Mouse (Mus musculus): ENCODE measurements around the gene Elk4. TPM values are rescaled to one million over a fixed set of nuclear protein-coding genes. Genes with fewer than 3 reads are reported as not detected.

The Elk4 gene
- polyA plus RNA-seq, 1 experiment from 2014 or later: 13.1 TPM

- Histone ChIP-seq H3K9me3 (no peaks in the 10 kb centered on the region), H3K4me3 (peak overlapping the region; percentile 85), H3K9ac (peak overlapping the region; percentile 82), H3K27ac (peak overlapping the region; percentile 96), H3K4me2 (peak overlapping the region; percentile 69), H3K36me3 (replicated peaks) (no peaks in the 10 kb centered on the region), H3K4me1 (peaks cover 22% of the 10 kb centered on the region), H3K27me3 (replicated peaks) (no peaks in the 10 kb centered on the region)
- ATAC-seq (replicated peaks): peak; percentile 93
- 1% methylated on average over 67 of the region's 72 CpGs for WGBS
These were observed 721 bp downstream of the Elk4 start for GRCm38 (mm10) chr1:132007828-132008827.

- no peak for ATAC-seq (replicated peaks)
- Histone ChIP-seq H3K4me2 (peak overlapping the region; percentile 69), H3K36me3 (replicated peaks) (no peaks in the 10 kb centered on the region), H3K27me3 (replicated peaks) (no peaks in the 10 kb centered on the region), H3K4me1 (peaks cover 22% of the 10 kb centered on the region), H3K9me3 (no peaks in the 10 kb centered on the region), H3K27ac (no peak overlapping the region), H3K4me3 (peak overlapping the region; percentile 85), H3K9ac (peak overlapping the region; percentile 82; the same call in 1 of the 2 replicates)
- WGBS: 33% methylated on average over 8 of the region's 8 CpGs
These were observed 1.7 kb downstream of the Elk4 start for GRCm38 (mm10) chr1:132008881-132009644.

GRCm38 (mm10) chr1:132010632-132011501 lies 3.5 kb downstream of the Elk4 start:
- no peak overlapping the region for H3K9ac ChIP-seq

DNA sequence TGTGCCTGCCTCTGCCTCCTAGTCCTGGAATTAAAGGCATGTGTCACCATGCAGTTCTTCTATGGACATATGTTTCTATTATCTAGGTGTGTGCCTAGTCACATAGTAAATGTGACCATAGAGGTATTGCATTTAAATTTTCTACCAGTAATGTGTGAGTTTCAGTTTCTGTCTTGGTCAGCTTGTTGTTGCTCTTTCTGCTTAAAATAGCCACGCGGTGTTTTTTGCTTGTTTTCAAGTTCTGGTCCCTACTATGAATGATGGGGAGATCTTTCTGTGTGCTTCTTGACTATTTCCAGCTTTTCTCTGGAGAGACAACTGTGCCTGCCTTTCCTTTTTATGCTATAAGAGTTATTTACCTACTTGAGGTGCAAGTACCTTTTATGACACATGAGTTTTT lies 4.4 kb downstream of the Elk4 start:
- no peak for ATAC-seq (replicated peaks)
- WGBS: 81% methylated on average over 2 of the region's 2 CpGs
- H3K9me3 ChIP-seq: no peaks in the 10 kb centered on the region
- peaks cover 6% of the 10 kb centered on the region; the same call in 1 of the 2 replicates for H3K36me3 ChIP-seq (replicated peaks)
- no peak overlapping the region for H3K9ac ChIP-seq
- no peaks in the 10 kb centered on the region for H3K27me3 ChIP-seq (replicated peaks)
- H3K4me2 ChIP-seq: no peak overlapping the region
- no peak overlapping the region for H3K4me3 ChIP-seq
- H3K27ac ChIP-seq: no peak overlapping the region
- H3K4me1 ChIP-seq: peaks cover 18% of the 10 kb centered on the region

More at GRCm38 (mm10) chr1:132010632-132011501, 3.5 kb downstream of the Elk4 start:
- Histone ChIP-seq H3K4me1 (peaks cover 22% of the 10 kb centered on the region), H3K4me2 (no peak overlapping the region), H3K36me3 (replicated peaks) (peaks cover 6% of the 10 kb centered on the region; the same call in 1 of the 2 replicates), H3K9me3 (no peaks in the 10 kb centered on the region), H3K4me3 (no peak overlapping the region), H3K27ac (no peak overlapping the region), H3K27me3 (replicated peaks) (no peaks in the 10 kb centered on the region)
- WGBS: 91% methylated on average over 17 of the region's 17 CpGs
- no peak for ATAC-seq (replicated peaks)

GRCm38 (mm10) chr1:132012861-132013260 lies 5.5 kb downstream of the Elk4 start:
- H3K4me3 ChIP-seq: no peak overlapping the region
- no peaks in the 10 kb centered on the region for H3K27me3 ChIP-seq (replicated peaks)
- H3K4me2 ChIP-seq: no peak overlapping the region
- ATAC-seq (replicated peaks): no peak
- H3K9me3 ChIP-seq: no peaks in the 10 kb centered on the region
- peaks cover 9% of the 10 kb centered on the region; the same call in 1 of the 2 replicates for H3K36me3 ChIP-seq (replicated peaks)
- H3K4me1 ChIP-seq: peaks cover 17% of the 10 kb centered on the region
- no peak overlapping the region for H3K9ac ChIP-seq
- 84% methylated on average over 8 of the region's 8 CpGs for WGBS
- H3K27ac ChIP-seq: no peak overlapping the region

GRCm38 (mm10) chr1:132014800-132015199 lies 7.4 kb downstream of the Elk4 start:
- H3K9me3 ChIP-seq: no peaks in the 10 kb centered on the region
- H3K36me3 ChIP-seq (replicated peaks): peaks cover 13% of the 10 kb centered on the region; the same call in 1 of the 2 replicates
- ATAC-seq (replicated peaks): no peak
- no peaks in the 10 kb centered on the region for H3K27me3 ChIP-seq (replicated peaks)
- H3K9ac ChIP-seq: no peak overlapping the region
- WGBS: 97% methylated on average over 1 of the region's 1 CpGs
- H3K4me3 ChIP-seq: no peak overlapping the region
- H3K27ac ChIP-seq: no peak overlapping the region
- peaks cover 2% of the 10 kb centered on the region for H3K4me1 ChIP-seq
- no peak overlapping the region for H3K4me2 ChIP-seq

- no peak overlapping the region for H3K4me3 ChIP-seq
- no peak overlapping the region for H3K9ac ChIP-seq
- no peaks in the 10 kb centered on the region for H3K27me3 ChIP-seq (replicated peaks)
- no peak for ATAC-seq (replicated peaks)
- H3K27ac ChIP-seq: no peak overlapping the region
- no peak overlapping the region for H3K4me2 ChIP-seq
- H3K36me3 ChIP-seq (replicated peaks): peaks cover 23% of the 10 kb centered on the region; the same call in 1 of the 2 replicates
- H3K9me3 ChIP-seq: no peaks in the 10 kb centered on the region
- WGBS: 95% methylated on average over 1 of the region's 1 CpGs
- no peaks in the 10 kb centered on the region for H3K4me1 ChIP-seq
These were observed 9.3 kb downstream of the Elk4 start for GRCm38 (mm10) chr1:132016691-132017090.

GRCm38 (mm10) chr1:132019876-132020275 lies 12.5 kb downstream of the Elk4 start:
- 94% methylated on average over 7 of the region's 7 CpGs for WGBS
- H3K4me2 ChIP-seq: no peak overlapping the region
- no peak for ATAC-seq (replicated peaks)
- H3K27me3 ChIP-seq (replicated peaks): no peaks in the 10 kb centered on the region
- no peaks in the 10 kb centered on the region for H3K4me1 ChIP-seq
- no peak overlapping the region for H3K4me3 ChIP-seq
- no peak overlapping the region for H3K9ac ChIP-seq
- no peak overlapping the region for H3K27ac ChIP-seq
- H3K9me3 ChIP-seq: no peaks in the 10 kb centered on the region
- H3K36me3 ChIP-seq (replicated peaks): peaks cover 36% of the 10 kb centered on the region; the same call in 1 of the 2 replicates

- Histone ChIP-seq H3K4me1 (no peaks in the 10 kb centered on the region), H3K4me3 (no peak overlapping the region), H3K4me2 (no peak overlapping the region), H3K27ac (no peak overlapping the region), H3K9me3 (no peaks in the 10 kb centered on the region), H3K36me3 (replicated peaks) (peaks cover 38% of the 10 kb centered on the region; the same call in 1 of the 2 replicates), H3K27me3 (replicated peaks) (no peaks in the 10 kb centered on the region), H3K9ac (no peak overlapping the region)
- WGBS: 89% methylated on average over 3 of the region's 3 CpGs
- no peak for ATAC-seq (replicated peaks)
These were observed 14.7 kb downstream of the Elk4 start for GRCm38 (mm10) chr1:132022107-132022506.

DNA sequence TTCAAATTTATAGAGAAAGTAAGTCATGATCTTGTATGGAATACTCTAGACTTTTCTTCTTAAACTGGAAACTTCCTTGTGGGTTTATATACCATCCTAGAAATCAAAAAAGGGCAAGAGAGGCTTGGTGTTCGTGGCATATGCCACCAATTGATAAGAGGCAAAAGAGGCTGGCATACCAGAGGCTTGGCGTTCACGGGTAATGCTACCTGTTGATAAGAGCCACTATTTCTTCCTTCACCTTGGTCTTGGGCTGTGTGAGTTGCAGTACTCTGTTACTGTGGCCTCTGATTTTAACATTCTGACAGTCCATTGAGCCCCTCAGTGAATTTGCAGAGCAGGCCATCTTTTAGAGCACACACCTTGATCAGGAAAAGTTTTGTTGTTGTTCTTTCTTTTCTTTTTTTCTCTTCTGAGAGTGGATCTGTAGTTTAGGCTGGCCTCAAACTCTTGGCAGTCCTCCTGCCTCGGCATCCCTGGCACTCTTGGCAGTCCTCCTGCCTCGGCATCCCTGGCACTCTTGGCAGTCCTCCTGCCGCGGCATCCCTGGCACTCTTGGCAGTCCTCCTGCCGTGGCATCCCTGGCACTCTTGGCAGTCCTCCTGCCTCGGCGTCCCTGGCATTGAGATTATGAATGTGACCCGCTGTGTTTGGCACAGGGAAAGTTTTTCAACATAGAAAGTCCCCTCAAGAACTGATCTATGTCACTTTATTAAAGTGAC lies 19.7 kb downstream of the Elk4 start:
- no peak overlapping the region for H3K4me2 ChIP-seq
- no peaks in the 10 kb centered on the region for H3K27me3 ChIP-seq (replicated peaks)
- no peaks in the 10 kb centered on the region for H3K4me1 ChIP-seq
- no peak overlapping the region for H3K27ac ChIP-seq
- H3K9ac ChIP-seq: no peak overlapping the region
- no peaks in the 10 kb centered on the region for H3K9me3 ChIP-seq
- no peak overlapping the region for H3K4me3 ChIP-seq
- 93% methylated on average over 11 of the region's 11 CpGs for WGBS
- ATAC-seq (replicated peaks): no peak
- peaks cover 33% of the 10 kb centered on the region; the same call in 1 of the 2 replicates for H3K36me3 ChIP-seq (replicated peaks)

DNA sequence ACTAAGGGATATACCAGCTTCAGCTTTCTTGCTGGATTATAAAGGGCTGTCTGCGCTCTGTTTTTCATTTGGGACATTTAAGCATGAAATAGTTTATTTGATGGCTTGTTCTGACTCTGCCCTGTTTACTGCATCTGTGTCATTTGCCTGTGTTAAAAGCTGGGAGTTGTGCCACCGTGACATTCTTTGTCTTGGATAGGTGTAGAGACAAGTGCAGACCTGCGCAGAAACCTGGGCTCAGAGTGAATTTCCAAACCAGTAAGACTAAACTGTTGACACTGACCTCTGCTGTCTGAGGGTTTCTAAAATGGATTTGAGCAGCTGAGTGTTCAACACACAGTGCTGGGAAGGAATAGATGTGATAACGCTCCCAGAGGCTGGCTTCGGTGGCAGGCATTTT lies 20.6 kb downstream of the Elk4 start:
- no peak overlapping the region for H3K4me3 ChIP-seq
- no peak for ATAC-seq (replicated peaks)
- no peaks in the 10 kb centered on the region for H3K4me1 ChIP-seq
- WGBS: 95% methylated on average over 5 of the region's 5 CpGs
- no peaks in the 10 kb centered on the region for H3K9me3 ChIP-seq
- H3K36me3 ChIP-seq (replicated peaks): peaks cover 30% of the 10 kb centered on the region; the same call in 1 of the 2 replicates
- no peak overlapping the region for H3K9ac ChIP-seq
- H3K27me3 ChIP-seq (replicated peaks): no peaks in the 10 kb centered on the region
- H3K4me2 ChIP-seq: no peak overlapping the region
- no peak overlapping the region for H3K27ac ChIP-seq

Data from midbrain, embryonic 15.5 days (tissue).